Mouse (Mus musculus) liver, postnatal 0 days (tissue): ENCODE results near the gene Csnk1g2. TPM values are rescaled to one million over a fixed set of nuclear protein-coding genes. Genes with fewer than 3 reads are reported as not detected.
"Not testable (repeated sequence)": the region's sequence is repeated elsewhere in the genome, so short reads cannot be mapped to it uniquely, and the experiment has no call there.

Experiments
- ATAC-seq: fragments of 200-750 bp; cut with Nextera tagmentation; 2 replicates; pipeline ENCODE4 v1.8.0; 2017; ENCODE audit warnings: mild to moderate bottlenecking, moderate library complexity
- DNase-seq: peaks from one replicate; pipeline ENCODE4 v3.0.0-alpha.2; 2016
- H3K27ac ChIP-seq: fragments of 300-500 bp; sonication (generic); 2 replicates; pipeline ENCODE4 v1.5.1; 2014; ENCODE audit warnings: antibody characterized with exemption, moderate library complexity, mild to moderate bottlenecking, low read depth
- H3K27me3 ChIP-seq: fragments of 300-500 bp; sonication (generic); 2 replicates; pipeline ENCODE4 v1.6.1; 2014; ENCODE audit warnings: low read length, control low read depth, mixed read lengths; ENCODE audit not compliant: insufficient read depth
- H3K36me3 ChIP-seq: fragments of 300-500 bp; sonication (generic); replicated peaks from 2 replicates; pipeline ENCODE4 v1.6.1; 2014; ENCODE audit warnings: mild to moderate bottlenecking, control low read depth, low read length, moderate library complexity, mixed read lengths; ENCODE audit not compliant: insufficient read depth
- H3K4me1 ChIP-seq: fragments of 300-500 bp; sonication (generic); 2 replicates; pipeline ENCODE4 v1.6.1; 2014; ENCODE audit warnings: antibody characterized with exemption, mild to moderate bottlenecking, control low read depth; ENCODE audit not compliant: insufficient read depth
- H3K4me2 ChIP-seq: fragments of 300-500 bp; sonication (generic); 2 replicates; pipeline ENCODE4 v1.6.1; 2014; ENCODE audit warnings: low read depth, mild to moderate bottlenecking, low read length, moderate library complexity, mixed read lengths
- H3K4me3 ChIP-seq: fragments of 300-500 bp; sonication (generic); 2 replicates; pipeline ENCODE4 v1.5.1; 2014; ENCODE audit warnings: low read depth, low read length
- H3K9ac ChIP-seq: fragments of 300-500 bp; sonication (generic); replicated peaks from 2 replicates; pipeline ENCODE4 v1.6.1; 2014; ENCODE audit warnings: mild to moderate bottlenecking, moderate library complexity
- H3K9me3 ChIP-seq: fragments of 300-500 bp; sonication (generic); 2 replicates; pipeline ENCODE4 v1.6.1; 2016; ENCODE audit warnings: mild to moderate bottlenecking, control low read depth, low read length, mixed read lengths
- CTCF ChIP-seq: sonication (generic); IDR thresholded peaks from 2 replicates; pipeline ENCODE4 v1.5.1; 2016; ENCODE audit warnings: antibody characterized with exemption, low read depth
- EP300 ChIP-seq: IDR thresholded peaks from 2 replicates; pipeline ENCODE4 v1.6.1; 2016; ENCODE audit warnings: antibody characterized with exemption, low read depth, mild to moderate bottlenecking
- WGBS: fragments of 180-500 bp; shearing (Covaris S2); extraction: QIAGEN DNeasy Blood & Tissue Kit; methylation state at CpG from one replicate; pipeline ENCODE4 v1.1.7; 2014; ENCODE audit not compliant: insufficient replicate concordance; 5-methylcytosine and 5-hydroxymethylcytosine counted together
- polyA plus RNA-seq: library from polyadenylated mRNA; unstranded; fragments of >200 nt; fragmentation: Nextera tagmentation; extraction: Ambion mirVana; gene quantifications from 2 replicates; pipeline ENCODE4 v1.2.1, GENCODE M21; 2015

Gene Csnk1g2
- polyA plus RNA-seq, 1 experiment from 2014 or later, result 41.4 TPM

DNA sequence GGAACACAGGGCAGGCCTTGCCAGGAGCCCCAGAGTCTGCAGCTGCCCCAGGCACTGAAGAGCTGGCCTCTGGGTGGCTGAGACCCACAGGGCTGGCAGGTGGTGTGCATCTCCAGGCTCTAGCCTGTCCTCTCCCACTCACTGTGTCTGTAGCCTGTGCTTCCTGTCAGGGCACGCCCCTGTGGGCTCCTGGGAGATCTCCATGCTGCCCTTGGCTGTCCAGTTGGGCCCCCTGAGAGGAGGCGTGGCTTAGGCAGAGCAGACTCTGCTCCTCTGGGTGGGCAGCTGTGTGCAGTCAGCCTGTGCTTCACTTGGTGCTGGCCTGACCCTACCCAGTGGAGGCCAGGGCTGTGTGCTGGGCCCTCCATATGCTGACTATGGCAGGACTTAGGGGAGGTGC lies 5.0 kb downstream of the Csnk1g2 start:
- 0 out of 2 replicates have a peak overlapping the region, but pooled peaks have one; percentile 12 for H3K9ac ChIP-seq
- no peak for TF ChIP-seq CTCF
- TF ChIP-seq EP300, result no peak
- ATAC-seq (peak; percentile 8; the same call in 1 of the 2 replicates), DNase-seq (peak; percentile 57)
- H3K36me3 ChIP-seq, result no peaks in the 10 kb centered on the region
- H3K4me3 ChIP-seq, result no peak overlapping the region
- 45% methylated on average over 2 of the region's 2 CpGs for WGBS
- H3K4me1 ChIP-seq, result peaks cover 46% of the 10 kb centered on the region
- H3K27me3 ChIP-seq, result no peaks in the 10 kb centered on the region
- H3K9me3 ChIP-seq, result no peaks in the 10 kb centered on the region
- no peak overlapping the region; the same call in 1 of the 2 replicates for H3K27ac ChIP-seq
- H3K4me2 ChIP-seq, result no peak overlapping the region

DNA sequence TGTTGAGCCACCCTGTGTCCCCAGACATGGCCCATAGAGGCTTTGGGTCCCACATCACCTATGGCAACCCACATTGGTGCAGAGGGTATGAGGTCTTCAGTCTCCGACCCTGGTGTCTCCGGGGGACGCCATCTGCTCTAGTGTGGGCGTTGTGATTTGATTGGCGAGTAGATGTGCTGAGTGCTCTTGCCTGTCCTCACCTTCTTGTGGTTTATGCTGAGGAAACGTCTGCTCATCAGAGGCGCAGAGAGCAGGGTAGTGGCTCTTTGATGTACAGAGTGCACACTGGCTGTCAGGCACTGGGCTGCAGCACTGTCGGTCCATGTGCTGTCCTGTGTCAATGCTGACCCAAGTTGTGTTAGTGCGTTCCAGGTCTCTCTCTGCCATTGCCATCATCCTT lies 6.3 kb downstream of the Csnk1g2 start:
- TF ChIP-seq EP300, result no peak
- no peak for TF ChIP-seq CTCF
- 76% methylated on average over 9 of the region's 9 CpGs for WGBS
- DNase-seq (no peak), ATAC-seq (no peak)
- H3K9ac ChIP-seq, result no peak overlapping the region
- H3K27ac ChIP-seq, result no peak overlapping the region
- H3K9me3 ChIP-seq, result no peaks in the 10 kb centered on the region
- no peak overlapping the region for H3K4me2 ChIP-seq
- H3K27me3 ChIP-seq, result no peaks in the 10 kb centered on the region
- no peaks in the 10 kb centered on the region for H3K36me3 ChIP-seq
- H3K4me1 ChIP-seq, result peaks cover 43% of the 10 kb centered on the region
- no peak overlapping the region for H3K4me3 ChIP-seq

DNA sequence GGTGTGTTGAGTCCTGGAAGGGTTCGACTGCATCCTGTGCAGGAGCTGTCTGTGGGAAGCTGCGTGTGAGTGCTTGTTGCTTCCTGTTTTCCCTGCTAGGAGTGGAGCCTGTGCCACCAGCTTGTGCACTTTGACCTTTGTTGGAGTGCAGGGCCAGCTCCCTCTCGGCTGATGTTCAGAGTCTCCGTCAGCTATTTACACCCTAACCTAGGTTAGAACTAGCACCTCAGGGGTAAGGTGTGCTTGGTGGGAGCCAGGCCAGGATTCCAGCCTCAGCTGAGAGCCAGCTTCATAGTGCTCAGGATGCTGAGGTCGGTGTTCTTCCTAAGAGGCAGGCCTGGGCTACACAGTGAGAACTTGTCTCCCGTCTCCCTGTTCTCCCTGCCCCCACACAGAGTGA lies 12.7 kb downstream of the Csnk1g2 start:
- no peaks in the 10 kb centered on the region for H3K9me3 ChIP-seq
- DNase-seq (no peak), ATAC-seq (peak; percentile 26; the same call in 1 of the 2 replicates)
- WGBS, result 60% methylated on average over 6 of the region's 6 CpGs
- no peak overlapping the region for H3K4me2 ChIP-seq
- no peaks in the 10 kb centered on the region for H3K27me3 ChIP-seq
- peaks cover 62% of the 10 kb centered on the region for H3K36me3 ChIP-seq
- H3K4me3 ChIP-seq, result no peak overlapping the region
- no peaks in the 10 kb centered on the region for H3K4me1 ChIP-seq
- H3K9ac ChIP-seq, result no peak overlapping the region
- TF ChIP-seq CTCF, result no peak
- TF ChIP-seq EP300, result no peak
- H3K27ac ChIP-seq, result 0 out of 2 replicates have a peak overlapping the region, but pooled peaks have one; percentile 6

DNA sequence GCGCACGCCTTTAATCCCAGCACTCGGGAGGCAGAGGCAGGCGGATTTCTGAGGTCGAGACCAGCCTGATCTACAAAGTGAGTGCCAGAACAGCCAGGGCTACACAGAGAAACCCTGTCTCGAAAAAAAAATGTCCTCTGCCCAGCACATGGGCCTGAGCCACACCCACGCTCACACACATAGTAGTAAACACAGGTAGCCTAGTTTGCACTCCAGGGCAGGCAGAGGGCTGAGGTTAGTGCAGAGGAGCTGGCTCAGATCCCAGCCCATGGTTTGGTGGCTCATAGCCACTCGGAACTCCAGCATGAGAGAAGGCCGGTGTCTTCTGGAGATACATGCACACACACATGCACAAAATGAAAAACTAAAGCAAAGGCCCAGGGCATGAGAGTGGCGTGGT lies 24.3 kb downstream of the Csnk1g2 start:
- Histone ChIP-seq H3K4me3 (no peak overlapping the region), H3K9me3 (no peaks in the 10 kb centered on the region), H3K9ac (no peak overlapping the region), H3K27ac (no peak overlapping the region), H3K27me3 (no peaks in the 10 kb centered on the region), H3K4me2 (no peak overlapping the region), H3K4me1 (no peaks in the 10 kb centered on the region), H3K36me3 (peaks cover 17% of the 10 kb centered on the region; the same call in 1 of the 2 replicates)
- WGBS, result 74% methylated on average over 10 of the region's 10 CpGs
- ATAC-seq (peak; percentile 63), DNase-seq (peak; percentile 39)
- TF ChIP-seq EP300 (no peak), CTCF (no peak)

DNA sequence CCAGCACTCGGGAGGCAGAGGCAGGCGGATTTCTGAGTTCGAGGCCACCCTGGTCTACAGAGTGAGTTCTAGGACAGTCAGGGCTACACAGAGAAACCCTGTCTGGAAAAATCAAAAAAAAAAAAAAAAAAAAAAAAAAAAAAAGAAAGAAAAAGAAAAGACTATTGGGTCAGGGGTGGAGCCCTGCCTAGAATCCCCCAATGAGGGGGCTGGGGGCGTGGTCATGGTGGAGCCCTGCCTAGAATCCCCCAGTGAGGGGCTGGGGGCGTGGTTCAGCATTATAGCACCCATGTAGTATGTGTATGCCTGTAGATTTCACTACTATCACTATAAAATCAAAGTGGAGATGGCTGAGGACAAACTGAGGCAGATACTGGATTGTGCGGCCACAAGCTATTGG lies 27.3 kb downstream of the Csnk1g2 start:
- H3K27me3 ChIP-seq, H3K9ac ChIP-seq, H3K36me3 ChIP-seq, ATAC-seq, DNase-seq, H3K4me1 ChIP-seq, H3K4me3 ChIP-seq, H3K4me2 ChIP-seq, H3K27ac ChIP-seq, H3K9me3 ChIP-seq: not testable (repeated sequence)
- 75% methylated on average over 6 of the region's 6 CpGs for WGBS

DNA sequence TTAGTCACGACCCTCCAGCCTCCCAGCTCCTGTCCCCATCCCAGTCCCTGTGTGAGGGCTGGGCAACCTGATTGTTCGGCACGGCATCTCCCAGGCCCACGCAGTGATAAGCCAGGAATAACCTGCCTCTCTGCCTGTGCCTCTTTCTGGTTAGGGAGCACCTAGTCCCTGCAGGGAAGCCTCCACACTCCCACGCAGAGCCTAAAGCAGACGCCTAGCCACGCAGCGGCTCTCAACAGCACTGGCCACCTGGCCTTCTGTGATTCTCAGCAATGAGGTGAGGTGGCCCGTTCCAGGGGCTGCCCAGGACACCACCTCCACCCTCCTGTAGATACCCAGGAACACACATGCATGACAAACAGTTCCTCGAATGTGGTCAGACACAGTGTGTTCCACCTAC lies 27.8 kb downstream of the Csnk1g2 start:
- WGBS, result 86% methylated on average over 10 of the region's 10 CpGs
- no peak overlapping the region for H3K4me2 ChIP-seq
- no peak overlapping the region for H3K4me3 ChIP-seq
- H3K9me3 ChIP-seq, result no peaks in the 10 kb centered on the region
- H3K27ac ChIP-seq, result no peak overlapping the region
- TF ChIP-seq CTCF, result no peak
- TF ChIP-seq EP300, result no peak
- ATAC-seq, result no peak
- peaks cover 1% of the 10 kb centered on the region; the same call in 1 of the 2 replicates for H3K36me3 ChIP-seq
- no peaks in the 10 kb centered on the region for H3K27me3 ChIP-seq
- no peak for DNase-seq
- H3K9ac ChIP-seq, result no peak overlapping the region
- H3K4me1 ChIP-seq, result peaks cover 6% of the 10 kb centered on the region

DNA sequence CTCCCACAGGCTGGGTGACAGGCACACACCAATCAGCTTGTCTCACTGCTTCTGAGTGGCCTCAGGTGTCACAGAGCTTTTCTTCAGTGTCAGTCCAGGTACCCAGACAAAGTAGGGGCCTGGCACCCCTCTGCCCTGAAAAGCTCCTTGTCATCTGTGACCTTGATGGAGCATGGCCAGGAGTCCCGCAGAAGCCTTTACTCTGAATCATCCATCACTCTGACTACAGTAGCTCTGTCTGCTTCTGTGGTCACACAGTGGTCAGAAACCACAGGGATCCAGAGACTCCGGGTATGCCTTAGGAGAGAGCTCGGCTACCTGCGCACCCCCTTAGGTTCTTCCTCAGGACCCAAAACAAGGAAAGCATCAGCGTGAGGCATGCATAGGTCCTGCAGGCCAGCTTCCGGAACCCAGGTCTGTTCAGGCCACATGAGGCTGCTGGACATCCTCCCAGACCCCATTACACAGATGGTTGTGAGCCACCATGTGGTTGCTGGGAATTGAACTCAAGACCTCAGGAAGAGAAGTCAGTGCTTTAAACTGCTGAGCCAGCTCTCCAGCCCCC lies 30.6 kb downstream of the Csnk1g2 start:
- WGBS, result 75% methylated on average over 6 of the region's 6 CpGs
- Histone ChIP-seq H3K4me1 (peaks cover 22% of the 10 kb centered on the region), H3K27me3 (no peaks in the 10 kb centered on the region)

More for the DNA sequence above, 30.6 kb downstream of the Csnk1g2 start:
- ATAC-seq, result no peak
- H3K9ac ChIP-seq, result 0 out of 2 replicates have a peak overlapping the region, but pooled peaks have one; percentile 17
- DNase-seq, result no peak
- TF ChIP-seq EP300 (no peak), CTCF (no peak)
- H3K36me3 ChIP-seq, result no peaks in the 10 kb centered on the region
- H3K4me3 ChIP-seq, result no peak overlapping the region
- no peaks in the 10 kb centered on the region for H3K9me3 ChIP-seq
- H3K27ac ChIP-seq, result no peak overlapping the region
- no peak overlapping the region for H3K4me2 ChIP-seq
